Mouse (Mus musculus): ENCODE results near the gene Vps33a. TPM values are rescaled to one million over a fixed set of nuclear protein-coding genes. Genes with fewer than 3 reads are reported as not detected.

Gene Vps33a
- polyA plus RNA-seq, 1 experiment from 2014 or later: 25.0 TPM

GRCm38 (mm10) chr5:123489935-123490334 lies 82.9 kb downstream of the Vps33a start:
- Histone ChIP-seq H3K27ac (ENCODE audit: low read length) (no peak overlapping the region), H3K4me1 (ENCODE audit: control insufficient read depth, insufficient read depth, low read length) (no peaks in the 10 kb centered on the region), H3K36me3 (ENCODE audit: control insufficient read depth, insufficient read depth, low read length) (no peaks in the 10 kb centered on the region), H3K27me3 (ENCODE audit: control insufficient read depth, insufficient read depth, low read length) (no peaks in the 10 kb centered on the region), H3K9ac (ENCODE audit: low read length) (no peak overlapping the region), H3K4me3 (replicated peaks; ENCODE audit: low read length) (no peak overlapping the region), H3K9me3 (replicated peaks; ENCODE audit: control insufficient read depth, low read length) (no peaks in the 10 kb centered on the region), H3K4me2 (ENCODE audit: low read depth, low read length) (no peak overlapping the region)
- 47% methylated on average over 9 of the region's 9 CpGs for WGBS
- no peak for ATAC-seq (ENCODE audit: insufficient read depth, low FRiP score)

DNA sequence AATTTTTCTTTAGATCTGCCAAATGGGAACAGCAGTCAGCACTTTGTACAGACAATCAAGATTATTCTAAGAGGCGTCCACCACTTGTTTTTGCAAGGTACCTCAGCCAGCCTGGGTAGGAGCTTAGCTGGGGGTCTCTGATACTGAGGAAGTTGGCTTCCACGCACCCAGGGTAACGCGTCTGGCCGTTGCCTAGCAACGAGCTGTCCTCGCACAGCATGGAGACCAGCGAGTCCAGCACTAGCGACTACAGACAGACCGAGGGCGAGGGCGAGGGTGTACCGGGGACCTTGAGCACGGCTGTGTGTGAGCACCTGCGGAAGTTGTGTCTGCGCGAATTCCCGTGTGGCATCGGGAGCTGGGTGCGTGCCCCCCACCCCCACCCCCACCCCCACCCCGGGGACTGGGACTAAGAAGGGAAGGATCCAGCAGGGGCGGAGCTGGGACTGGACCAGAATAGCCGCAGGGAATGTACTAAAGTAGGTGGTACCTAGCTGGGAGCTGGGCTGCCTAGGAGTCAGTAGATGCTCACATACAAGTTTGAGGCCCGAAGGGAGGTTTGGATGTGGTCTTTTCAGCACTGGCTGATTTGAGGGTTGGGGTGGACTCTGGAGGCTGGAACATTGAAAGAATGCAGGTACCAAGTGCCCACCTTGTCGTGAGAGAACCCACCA lies 83.6 kb downstream of the Vps33a start, which contains the start of the genes Lrrc43 and Il31:
Gene Lrrc43 (plus strand): TSS at position 194 of the 674 bp plus-strand sequence.
Gene Il31 (minus strand): TSS at position 378 of the 674 bp plus-strand sequence.
- H3K27me3 ChIP-seq (ENCODE audit: control insufficient read depth, insufficient read depth, low read length): no peaks in the 10 kb centered on the region
- peak; percentile 37; the same call in 1 of the 2 replicates for ATAC-seq (ENCODE audit: insufficient read depth, low FRiP score)
- no peaks in the 10 kb centered on the region for H3K36me3 ChIP-seq (ENCODE audit: control insufficient read depth, insufficient read depth, low read length)
- H3K27ac ChIP-seq (ENCODE audit: low read length): no peak within 1 kb of the TSS
- peak within 1 kb of the TSS; percentile 35; the same call in 1 of the 2 replicates for H3K4me2 ChIP-seq (ENCODE audit: low read depth, low read length)
- no peak within 1 kb of the TSS for H3K4me3 ChIP-seq (replicated peaks; ENCODE audit: low read length)
- H3K9me3 ChIP-seq (replicated peaks; ENCODE audit: control insufficient read depth, low read length): no peaks in the 10 kb centered on the region
- H3K4me1 ChIP-seq (ENCODE audit: control insufficient read depth, insufficient read depth, low read length): no peaks in the 10 kb centered on the region
- H3K9ac ChIP-seq (ENCODE audit: low read length): no peak within 1 kb of the TSS
- 6% methylated on average over 25 of the region's 25 CpGs for WGBS

GRCm38 (mm10) chr5:123487659-123488395 lies 85.0 kb downstream of the Vps33a start:
- no peak overlapping the region for H3K9ac ChIP-seq (ENCODE audit: low read length)
- no peaks in the 10 kb centered on the region for H3K4me1 ChIP-seq (ENCODE audit: control insufficient read depth, insufficient read depth, low read length)
- H3K36me3 ChIP-seq (ENCODE audit: control insufficient read depth, insufficient read depth, low read length): no peaks in the 10 kb centered on the region
- H3K4me3 ChIP-seq (replicated peaks; ENCODE audit: low read length): no peak overlapping the region
- H3K9me3 ChIP-seq (replicated peaks; ENCODE audit: control insufficient read depth, low read length): no peaks in the 10 kb centered on the region
- H3K27ac ChIP-seq (ENCODE audit: low read length): no peak overlapping the region
- no peak for ATAC-seq (ENCODE audit: insufficient read depth, low FRiP score)
- no peaks in the 10 kb centered on the region for H3K27me3 ChIP-seq (ENCODE audit: control insufficient read depth, insufficient read depth, low read length)
- no peak overlapping the region for H3K4me2 ChIP-seq (ENCODE audit: low read depth, low read length)
- 74% methylated on average over 11 of the region's 11 CpGs for WGBS

Small RNAs within 50 kb of the gene (microRNA-seq; reads per million reads assigned to microRNA genes)
- 0.66 reads per million for gene Mir7647

Other genes starting within 250 kb of the Vps33a start
- gene Bcl7a, start 229.2 kb downstream of the Vps33a start, polyA plus RNA-seq (2015; fragmentation: Nextera tagmentation; extraction: Ambion mirVana): 18.7 and 20.4 TPM in 2 replicates
- 17.3 and 17.4 TPM in 2 replicates for gene Mlxip, start 178.2 kb downstream of the Vps33a start, polyA plus RNA-seq (2015; fragmentation: Nextera tagmentation; extraction: Ambion mirVana)
- not detected in 2 replicates for gene Lrrc43, start 83.7 kb downstream of the Vps33a start, polyA plus RNA-seq (2015; fragmentation: Nextera tagmentation; extraction: Ambion mirVana)
- gene Il31, start 83.5 kb downstream of the Vps33a start, polyA plus RNA-seq (2015; fragmentation: Nextera tagmentation; extraction: Ambion mirVana): not detected in 2 replicates
- gene B3gnt4, start 62.6 kb downstream of the Vps33a start, polyA plus RNA-seq (2015; fragmentation: Nextera tagmentation; extraction: Ambion mirVana): 0.19 and 0.90 TPM in 2 replicates
- gene Diablo, start 48.9 kb downstream of the Vps33a start, polyA plus RNA-seq (2015; fragmentation: Nextera tagmentation; extraction: Ambion mirVana): 94.8 and 100 TPM in 2 replicates
- 3.3 and 4.2 TPM in 2 replicates for gene Gm49027, start 47.5 kb downstream of the Vps33a start, polyA plus RNA-seq (2015; fragmentation: Nextera tagmentation; extraction: Ambion mirVana)
- 40.6 and 46.1 TPM in 2 replicates for gene Clip1, start 111.6 kb upstream of the Vps33a start, polyA plus RNA-seq (2015; fragmentation: Nextera tagmentation; extraction: Ambion mirVana)
- 61.1 and 64.5 TPM in 2 replicates for gene Zcchc8, start 148.1 kb upstream of the Vps33a start, polyA plus RNA-seq (2015; fragmentation: Nextera tagmentation; extraction: Ambion mirVana)
- gene Rsrc2, start 176.4 kb upstream of the Vps33a start, polyA plus RNA-seq (2015; fragmentation: Nextera tagmentation; extraction: Ambion mirVana): 105 and 106 TPM in 2 replicates
- 23.6 and 31.0 TPM in 2 replicates for gene Kntc1, start 176.7 kb upstream of the Vps33a start, polyA plus RNA-seq (2015; fragmentation: Nextera tagmentation; extraction: Ambion mirVana)